Mouse (Mus musculus): ENCODE data around the gene Atl1.

DNA sequence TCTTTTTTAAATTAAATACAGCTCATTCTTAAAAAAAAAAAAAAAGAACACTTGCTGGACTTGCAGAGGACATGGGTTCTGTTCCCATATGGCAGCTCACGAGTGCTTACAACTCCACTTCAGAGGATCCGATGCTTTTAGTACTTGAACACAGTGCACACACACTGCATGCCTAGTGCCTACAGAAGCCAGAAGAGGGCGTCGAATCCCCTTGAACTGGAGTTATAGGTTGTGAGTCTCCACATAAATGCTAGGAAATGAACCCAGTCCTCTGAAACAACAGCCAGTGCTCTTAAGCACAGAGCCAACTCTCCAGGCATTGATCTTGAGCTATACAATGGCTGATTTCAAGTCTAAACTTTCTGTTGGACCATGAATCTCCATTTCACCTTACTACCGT lies 90.5 kb downstream of the Atl1 start:
- TF ChIP-seq POLR2A (IDR thresholded peaks at IDR 0.05; ENCODE audit: control insufficient read depth, low read depth, low read length): no peak
- no peak for TF ChIP-seq CTCF (IDR thresholded peaks at IDR 0.05; ENCODE audit: control insufficient read depth, insufficient read depth, insufficient replicate concordance, low read depth, low read length)
